Mouse (Mus musculus) monocyte, adult 2 months (primary cell): ENCODE measurements around the gene Dip2a.
A peak's percentile ranks its signal among the peaks of the same experiment; 100 is the strongest.

Experiments
- DNase-seq, 2 experiments: peaks; one replicate each; pipeline ENCODE4 v3.0.0; 2022; ENCODE audit warnings: low spot score in 2 of 2, low read depth in 1 of 2

Gene Dip2a

GRCm38 (mm10) chr10:76247960-76248646, 97.0 kb downstream of the Dip2a start:
- no peak for DNase-seq

- no peak for DNase-seq
Observed at GRCm38 (mm10) chr10:76246601-76247000, 98.5 kb downstream of the Dip2a start.

GRCm38 (mm10) chr10:76245106-76245505, 100.0 kb downstream of the Dip2a start:
- DNase-seq, result no peak

GRCm38 (mm10) chr10:76239401-76239800, 105.7 kb downstream of the Dip2a start:
- DNase-seq, result no peak

GRCm38 (mm10) chr10:76237341-76238225, 107.5 kb downstream of the Dip2a start, which contains the start of gene Prmt2:
Gene Prmt2, minus strand, starts transcription at chr10:76237865.
- peak; percentile 48 to 71 for DNase-seq

GRCm38 (mm10) chr10:76229627-76230026, 115.5 kb downstream of the Dip2a start:
- DNase-seq, result no peak

DNA sequence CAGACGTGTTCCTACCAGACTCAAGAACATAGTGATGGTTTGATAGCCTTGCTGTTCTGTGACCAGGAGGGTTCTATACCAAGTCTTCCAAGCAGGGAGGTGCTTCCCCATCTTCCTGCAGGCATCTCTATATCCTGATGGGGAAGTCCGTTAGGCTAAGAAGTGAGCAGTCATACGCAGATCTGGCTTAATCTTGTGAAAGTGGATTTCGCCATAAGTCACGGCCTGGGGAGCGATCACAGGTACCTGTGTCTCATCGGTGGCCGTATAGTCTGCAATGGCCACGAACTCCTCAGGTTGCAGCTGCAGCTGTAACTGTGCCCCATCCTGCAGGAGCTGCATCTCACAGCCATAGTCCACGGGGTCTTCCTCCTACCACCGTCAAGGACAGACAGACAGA, 119.1 kb downstream of the Dip2a start:
- DNase-seq, result no peak

GRCm38 (mm10) chr10:76218240-76218639, 126.9 kb downstream of the Dip2a start:
- no peak for DNase-seq

- DNase-seq, result no peak
Observed at GRCm38 (mm10) chr10:76217056-76217455, 128.0 kb downstream of the Dip2a start.

DNA sequence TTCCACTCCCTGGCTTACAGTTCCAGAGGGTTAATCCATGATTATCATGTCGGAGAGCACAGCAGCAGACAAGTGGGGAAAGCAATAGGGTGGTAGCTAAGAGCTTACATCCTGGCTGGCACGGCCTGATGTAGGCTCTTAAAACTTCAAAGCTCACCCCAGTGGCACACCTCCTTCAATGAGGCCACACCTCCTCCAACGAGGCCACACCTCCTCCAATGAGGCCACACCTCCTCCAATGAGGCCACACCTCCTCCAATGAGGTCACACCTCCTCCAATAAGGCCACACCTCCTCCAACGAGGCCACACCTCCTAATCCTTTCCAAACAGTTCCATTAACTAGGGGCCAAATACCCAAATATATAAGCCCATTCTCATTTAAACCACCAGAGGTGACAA, 130.9 kb downstream of the Dip2a start:
- DNase-seq, result no peak

GRCm38 (mm10) chr10:76212121-76212520, 133.0 kb downstream of the Dip2a start:
- no peak for DNase-seq

DNA sequence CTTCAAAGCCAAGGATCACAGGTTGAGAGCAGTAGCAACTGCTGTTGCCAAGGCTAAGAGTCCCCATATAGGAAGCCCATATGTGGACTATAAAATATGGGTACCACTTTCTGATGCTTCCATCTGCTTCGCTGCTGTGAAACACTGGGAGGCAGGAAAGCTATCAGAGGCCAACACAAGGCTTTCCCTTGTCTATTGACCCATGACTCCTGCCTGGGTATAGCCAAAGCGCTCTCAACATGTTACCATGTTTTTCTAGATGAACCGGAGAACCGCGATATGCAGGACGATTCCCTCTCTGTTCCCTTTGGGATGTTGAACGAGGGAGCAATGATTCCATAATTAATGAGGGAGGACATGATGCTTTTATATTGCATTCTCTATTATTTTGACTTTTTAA, 134.3 kb downstream of the Dip2a start:
- DNase-seq, result no peak
